Comparison of ENCODE assay signal across 20 mouse cellular contexts in the genomic region with DNA sequence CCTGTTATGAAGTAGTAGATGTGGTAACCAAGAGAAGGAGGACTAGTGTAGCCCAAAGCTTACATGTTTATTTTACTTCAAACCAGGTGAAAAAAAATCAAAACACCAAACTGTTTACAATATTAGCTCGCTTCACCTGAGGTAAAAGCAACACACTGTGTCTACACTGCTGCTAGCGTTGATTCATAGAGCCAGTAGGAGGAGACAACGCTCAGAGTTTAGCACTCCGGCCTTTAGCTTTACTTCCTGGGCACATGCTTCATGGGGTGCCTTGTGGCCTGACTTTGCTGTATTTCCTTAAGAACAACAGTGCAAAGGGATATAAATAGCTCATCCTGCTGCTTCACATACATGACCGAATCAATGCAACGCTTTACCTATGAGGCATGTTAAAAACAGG.
DNase-seq lines count a peak whose midpoint lies in the region; ATAC-seq and TF ChIP-seq lines count a peak whose summit lies in the region.
"Had no signal": no experiment of that assay in that cellular context is flagged by ENCODE, and none has a peak within 500 bp of the region (broad histone marks: within the 10 kb centered on the region; RNA-seq: fewer than 3 reads in every experiment).

No protein-coding gene starts in this region.

- DNase-seq in gastrocnemius, adult 2 months, result no peak
- no peak for DNase-seq in gastrocnemius, postnatal 25 days
- DNase-seq in kidney, postnatal 10 days, result peak; percentile 15
- DNase-seq in midbrain, postnatal 0 days (ENCODE audit: low spot score), result no peak
- DNase-seq in midbrain, embryonic 14.5 days, result no peak
- DNase-seq in neural tube, embryonic 10.5 days (ENCODE audit: extremely low spot score, low spot score), result no peak
- no peak for DNase-seq in ovary, postnatal 10 days (ENCODE audit: low spot score)
- DNase-seq: adrenal gland, postnatal 25 days; cerebellum, adult 9-11 months; right cerebral cortex, postnatal 14 days; thymus, postnatal 4 days had no signal

- peak; percentile 47 for TF ChIP-seq CTCF in gastrocnemius, adult 2 months (IDR thresholded peaks at IDR 0.05)
- TF ChIP-seq CTCF in midbrain, postnatal 0 days (IDR thresholded peaks at IDR 0.05), result peak; percentile 41

- H3K27ac ChIP-seq in gastrocnemius, adult 2 months, result no peak overlapping the region
- H3K27ac ChIP-seq in kidney, embryonic 14.5 days (ENCODE audit: low read depth, low read length), result no peak overlapping the region
- no peak overlapping the region for H3K27ac ChIP-seq in midbrain, postnatal 0 days (ENCODE audit: low read depth, low read length)
- H3K27ac ChIP-seq in midbrain, embryonic 14.5 days (replicated peaks; ENCODE audit: low read depth, low read length), result no peak overlapping the region
- H3K27ac ChIP-seq: embryonic facial prominence, embryonic 10.5 days; kidney, embryonic 15.5 days; liver, embryonic 15.5 days; macrophage; midbrain, embryonic 13.5 days had no signal

- no peak for ATAC-seq in kidney, embryonic 14.5 days (ENCODE audit: low FRiP score, low TSS enrichment)
- ATAC-seq in midbrain, postnatal 0 days (ENCODE audit: low FRiP score), result no peak
- ATAC-seq in midbrain, embryonic 14.5 days (ENCODE audit: low FRiP score, low TSS enrichment), result no peak
- ATAC-seq: hindbrain, embryonic 16.5 days; midbrain, embryonic 13.5 days had no signal

- H3K27me3 ChIP-seq in kidney, embryonic 14.5 days (ENCODE audit: control insufficient read depth, insufficient read depth, low read length), result no peaks in the 10 kb centered on the region
- H3K27me3 ChIP-seq in midbrain, postnatal 0 days (ENCODE audit: insufficient read depth, low read length), result no peaks in the 10 kb centered on the region
- H3K27me3 ChIP-seq in midbrain, embryonic 14.5 days (ENCODE audit: control insufficient read depth, insufficient read depth, low read length), result no peaks in the 10 kb centered on the region
- H3K27me3 ChIP-seq: kidney, embryonic 15.5 days; liver, embryonic 15.5 days; midbrain, embryonic 13.5 days had no signal

- H3K9me3 ChIP-seq in kidney, embryonic 14.5 days (ENCODE audit: control insufficient read depth, low read length), result no peaks in the 10 kb centered on the region
- no peaks in the 10 kb centered on the region for H3K9me3 ChIP-seq in midbrain, postnatal 0 days (ENCODE audit: low read length)
- no peaks in the 10 kb centered on the region for H3K9me3 ChIP-seq in midbrain, embryonic 14.5 days (ENCODE audit: control insufficient read depth, low read length)
- H3K9me3 ChIP-seq: embryonic facial prominence, embryonic 10.5 days; G1E; kidney, embryonic 15.5 days; liver, embryonic 15.5 days; midbrain, embryonic 13.5 days had no signal

- H3K36me3 ChIP-seq in kidney, embryonic 14.5 days (ENCODE audit: control insufficient read depth, insufficient read depth, low read length), result no peaks in the 10 kb centered on the region
- peaks cover 5% of the 10 kb centered on the region; the same call in 1 of the 2 replicates for H3K36me3 ChIP-seq in midbrain, postnatal 0 days (ENCODE audit: insufficient read depth, low read length)
- no peaks in the 10 kb centered on the region for H3K36me3 ChIP-seq in midbrain, embryonic 14.5 days (ENCODE audit: control insufficient read depth, insufficient read depth, low read length)
- H3K36me3 ChIP-seq: embryonic facial prominence, embryonic 10.5 days; G1E; kidney, embryonic 15.5 days; liver, embryonic 15.5 days; midbrain, embryonic 13.5 days had no signal

- H3K4me3 ChIP-seq in gastrocnemius, adult 2 months, result no peak overlapping the region
- no peak overlapping the region for H3K4me3 ChIP-seq in kidney, embryonic 14.5 days (ENCODE audit: low read length)
- H3K4me3 ChIP-seq in midbrain, postnatal 0 days (ENCODE audit: low read depth, low read length), result no peak overlapping the region
- no peak overlapping the region for H3K4me3 ChIP-seq in midbrain, embryonic 14.5 days (replicated peaks; ENCODE audit: low read depth, low read length)
- H3K4me3 ChIP-seq: embryonic facial prominence, embryonic 10.5 days; erythroblast, embryonic 14.5 days; kidney, embryonic 15.5 days; liver, embryonic 15.5 days; midbrain, embryonic 13.5 days had no signal

- H3K4me2 ChIP-seq in kidney, embryonic 14.5 days (replicated peaks; ENCODE audit: low read depth, low read length), result no peak overlapping the region
- no peak overlapping the region for H3K4me2 ChIP-seq in midbrain, postnatal 0 days (ENCODE audit: low read depth, low read length, poor library complexity, severe bottlenecking)
- no peak overlapping the region for H3K4me2 ChIP-seq in midbrain, embryonic 14.5 days (ENCODE audit: low read length)
- H3K4me2 ChIP-seq: kidney, embryonic 15.5 days; liver, embryonic 15.5 days; midbrain, embryonic 13.5 days had no signal

- intact Hi-C loops in gastrocnemius, adult 2 months (cut with DNase I), result no loop called here

- WGBS in kidney, embryonic 14.5 days, result 79% methylated on average over 6 of the region's 6 CpGs
- WGBS in midbrain, postnatal 0 days, result 92% methylated on average over 6 of the region's 6 CpGs
- 88% methylated on average over 6 of the region's 6 CpGs for WGBS in midbrain, embryonic 14.5 days

- no peak overlapping the region for H3K9ac ChIP-seq in kidney, embryonic 14.5 days (ENCODE audit: low read depth, low read length)
- H3K9ac ChIP-seq in midbrain, postnatal 0 days (replicated peaks; ENCODE audit: low read length, poor library complexity, severe bottlenecking), result no peak overlapping the region
- no peak overlapping the region for H3K9ac ChIP-seq in midbrain, embryonic 14.5 days (replicated peaks; ENCODE audit: low read length)
- H3K9ac ChIP-seq: kidney, embryonic 15.5 days; liver, embryonic 15.5 days; midbrain, embryonic 13.5 days had no signal

- H3K4me1 ChIP-seq in kidney, embryonic 14.5 days (ENCODE audit: control insufficient read depth, insufficient read depth, low read length), result no peaks in the 10 kb centered on the region
- H3K4me1 ChIP-seq in midbrain, postnatal 0 days (ENCODE audit: insufficient read depth, low read length), result no peaks in the 10 kb centered on the region
- H3K4me1 ChIP-seq in midbrain, embryonic 14.5 days (ENCODE audit: control insufficient read depth, insufficient read depth, low read length), result no peaks in the 10 kb centered on the region
- H3K4me1 ChIP-seq: liver, embryonic 15.5 days; midbrain, embryonic 13.5 days had no signal
